Mouse (Mus musculus) fat pad, adult 2 months (tissue): Measurements from ENCODE around the gene Syt16.

ENCODE experiments used
- DNase-seq: peaks from one replicate; pipeline ENCODE4 v3.0.0-alpha.2; 2011; ENCODE audit warnings: low read depth, low spot score; ENCODE audit errors: extremely low read depth

Gene Syt16

DNA sequence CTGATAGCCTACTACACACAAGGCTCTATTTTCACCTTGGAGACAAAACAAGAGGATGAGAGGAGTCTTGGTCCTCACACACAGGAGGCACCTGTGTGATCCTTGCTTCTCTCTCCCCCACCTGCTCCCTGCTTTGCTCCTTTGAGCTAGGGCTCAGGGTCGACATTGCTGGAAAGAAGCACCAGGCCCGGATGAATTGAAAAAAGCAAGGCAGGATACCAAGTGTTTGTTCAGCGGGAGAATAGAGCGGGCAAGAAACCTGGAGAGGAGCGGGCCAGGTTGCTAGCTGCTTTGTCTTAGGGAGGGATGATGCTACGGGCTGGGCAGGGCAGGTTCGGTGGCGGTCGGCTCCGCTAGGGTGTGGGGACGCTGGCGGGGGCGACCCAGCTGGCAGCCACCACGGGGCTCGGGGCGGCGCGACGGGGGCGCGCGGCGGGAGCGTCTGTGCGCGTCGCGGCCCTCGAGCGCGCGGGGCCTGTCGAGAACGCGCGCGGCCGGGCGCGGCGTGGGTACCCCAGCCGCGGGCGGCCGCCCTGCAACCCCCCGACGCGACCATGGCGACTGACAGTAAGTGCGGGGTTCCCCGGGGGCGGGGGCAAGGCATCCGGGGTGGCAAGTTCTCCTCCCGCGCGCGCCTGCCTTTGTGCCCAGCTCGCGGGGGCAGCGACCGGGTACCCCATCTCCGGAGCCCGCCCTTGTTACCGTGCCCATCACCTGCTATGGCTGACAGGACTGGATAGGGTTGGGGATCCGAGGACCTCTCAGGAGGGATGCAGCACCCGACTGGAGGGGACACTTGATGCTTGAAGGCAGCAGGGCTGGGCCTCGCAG, at the start of gene Syt16:
Syt16 (plus strand) TSS at position 365 of the 831 bp plus-strand sequence.
- no peak for DNase-seq

DNA sequence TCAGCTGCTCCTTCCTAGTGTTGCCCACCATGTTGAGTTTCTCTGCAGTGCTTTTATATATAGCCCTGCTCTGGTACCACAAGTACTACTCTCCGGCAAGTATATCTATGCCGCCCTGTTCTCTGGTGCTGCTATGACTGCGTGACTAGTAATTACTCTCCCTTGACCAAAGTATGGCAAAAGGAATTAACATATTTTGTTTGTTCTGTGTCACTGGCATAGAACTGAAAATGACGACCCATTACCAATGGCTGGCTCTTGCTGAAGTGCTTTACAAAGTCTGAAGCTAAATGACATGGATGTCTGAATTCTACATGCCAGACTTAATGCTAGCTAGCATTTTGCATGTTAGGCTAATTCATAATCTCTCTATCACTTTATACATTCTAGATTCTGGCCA, 49.0 kb upstream of the Syt16 start:
- no peak for DNase-seq

DNA sequence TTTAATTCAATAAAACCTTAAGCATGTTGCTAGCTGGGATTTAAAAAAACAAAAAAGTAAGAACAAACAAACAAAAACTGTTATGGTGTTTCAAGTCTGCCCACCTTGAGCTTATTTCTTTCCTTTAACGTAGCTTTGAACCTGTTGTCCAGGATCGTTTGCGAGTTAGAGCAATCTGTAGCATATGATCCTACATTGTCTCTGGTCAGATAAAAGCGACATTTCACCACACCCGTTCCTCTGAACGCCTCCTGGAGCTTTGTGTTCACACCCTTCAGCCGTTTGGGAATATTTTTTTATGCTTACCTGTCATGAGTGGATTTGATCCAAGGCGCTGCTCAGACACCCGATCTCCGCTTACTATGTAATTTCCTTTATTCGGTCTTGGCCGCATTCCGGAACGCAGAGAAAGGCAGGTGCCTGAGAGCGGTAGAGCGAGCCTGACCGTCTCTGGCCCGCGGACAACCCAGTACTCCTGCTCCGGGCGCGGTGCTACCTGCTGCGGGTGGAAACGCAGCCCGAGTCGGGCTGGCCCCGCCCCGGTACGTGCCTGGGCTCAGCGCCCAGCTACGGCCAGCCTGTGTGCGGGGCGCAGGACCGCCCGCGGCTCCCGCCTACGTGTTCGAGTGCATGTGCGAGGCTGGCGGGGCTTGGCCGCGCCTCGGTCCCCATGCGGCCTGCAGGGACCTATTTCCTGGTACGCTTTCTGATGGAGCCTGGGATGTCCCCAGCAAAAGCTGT, 48.0 kb upstream of the Syt16 start:
- DNase-seq, result no peak

DNA sequence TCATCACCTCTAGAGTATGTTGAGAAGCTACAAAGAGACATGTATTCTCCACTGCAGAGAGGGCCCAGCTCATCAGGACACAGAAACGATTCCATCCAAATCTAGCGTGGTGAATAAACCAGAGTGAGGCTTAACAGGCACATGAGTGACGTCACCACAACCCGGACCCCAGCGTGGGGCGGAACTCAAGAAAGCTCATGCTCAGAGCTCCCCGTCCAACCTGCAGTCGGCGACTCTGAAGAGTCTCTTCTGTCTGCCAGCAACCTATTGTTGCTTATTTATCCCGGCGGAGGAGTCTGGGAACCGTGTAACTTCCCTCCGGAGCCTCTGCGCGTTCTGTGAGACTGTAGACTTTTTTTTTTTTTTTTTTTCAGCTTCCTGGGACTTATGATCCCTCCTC, 44.6 kb upstream of the Syt16 start:
- no peak for DNase-seq

DNA sequence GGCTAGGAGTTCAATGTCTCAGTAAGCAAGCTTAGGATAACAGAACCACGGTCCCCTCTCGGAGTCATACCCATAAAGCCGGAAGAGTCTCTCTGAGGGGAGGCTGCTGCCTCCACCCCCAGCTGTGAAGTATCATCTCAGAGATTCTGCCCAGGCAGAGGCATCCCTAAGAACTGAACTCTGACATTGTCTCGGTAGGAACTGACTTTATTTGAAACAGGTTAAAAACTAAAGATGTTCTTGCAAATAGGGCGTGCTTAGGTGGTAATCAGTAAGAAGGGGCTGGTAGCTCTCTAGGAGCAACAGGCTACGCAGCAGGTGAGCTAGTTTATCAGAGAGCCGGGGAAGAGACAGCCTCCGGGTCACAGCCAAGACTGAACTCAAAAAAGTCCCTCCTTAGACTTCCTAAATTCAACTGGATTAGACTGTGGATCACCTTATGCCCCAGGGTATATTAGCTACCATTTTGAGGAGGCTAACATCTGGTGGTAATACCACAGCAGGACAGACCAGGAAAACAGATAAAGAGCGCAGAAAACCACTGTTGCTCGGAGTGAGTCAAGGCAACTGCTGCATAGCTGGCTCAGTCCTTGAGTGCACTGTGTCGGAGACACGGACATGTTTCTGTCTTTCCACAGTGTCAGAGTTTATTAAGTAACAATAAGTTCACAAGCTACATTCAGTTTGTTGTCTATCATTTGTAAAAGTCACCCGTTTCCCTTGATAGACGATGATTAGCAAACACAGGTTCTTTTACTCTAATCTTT, 43.9 kb upstream of the Syt16 start:
- DNase-seq, result no peak

DNA sequence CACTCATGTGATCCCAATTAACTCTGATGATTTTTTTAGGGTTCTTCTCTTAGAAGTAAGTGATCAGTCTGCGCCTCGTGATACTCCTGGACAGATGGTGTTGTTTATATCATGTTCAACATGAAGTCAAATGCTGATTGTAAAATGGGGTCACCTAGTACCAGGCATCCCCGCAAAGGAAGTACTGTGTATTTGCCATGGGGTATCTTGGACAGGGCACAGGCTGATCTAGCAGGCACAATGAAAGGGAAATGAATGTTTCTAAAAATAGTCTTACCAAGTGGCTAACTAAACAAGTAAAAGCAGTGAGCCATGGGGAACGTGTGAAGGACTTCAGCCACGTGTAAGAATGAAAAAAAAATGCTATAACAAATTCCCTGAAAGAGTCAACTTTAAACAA, 42.7 kb upstream of the Syt16 start:
- no peak for DNase-seq

DNA sequence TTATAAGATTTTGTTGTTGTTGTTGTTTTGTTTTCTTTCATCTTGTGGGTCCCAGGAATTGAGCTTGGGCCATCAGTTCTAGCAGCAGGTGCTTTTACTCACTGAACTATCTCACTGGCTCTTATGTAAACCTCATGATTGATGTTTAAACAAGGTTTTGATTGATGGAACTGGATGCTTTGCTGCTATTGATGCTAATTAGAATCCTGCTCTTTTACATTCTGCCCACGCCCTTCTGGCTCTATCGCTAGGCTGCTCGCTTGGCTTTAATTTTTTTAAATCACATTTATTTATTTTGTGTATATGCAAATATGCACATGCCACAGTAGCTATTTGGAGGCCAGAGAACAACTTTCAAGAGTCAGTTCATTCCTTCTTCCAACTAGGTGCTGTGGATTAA, 39.8 kb upstream of the Syt16 start:
- no peak for DNase-seq

DNA sequence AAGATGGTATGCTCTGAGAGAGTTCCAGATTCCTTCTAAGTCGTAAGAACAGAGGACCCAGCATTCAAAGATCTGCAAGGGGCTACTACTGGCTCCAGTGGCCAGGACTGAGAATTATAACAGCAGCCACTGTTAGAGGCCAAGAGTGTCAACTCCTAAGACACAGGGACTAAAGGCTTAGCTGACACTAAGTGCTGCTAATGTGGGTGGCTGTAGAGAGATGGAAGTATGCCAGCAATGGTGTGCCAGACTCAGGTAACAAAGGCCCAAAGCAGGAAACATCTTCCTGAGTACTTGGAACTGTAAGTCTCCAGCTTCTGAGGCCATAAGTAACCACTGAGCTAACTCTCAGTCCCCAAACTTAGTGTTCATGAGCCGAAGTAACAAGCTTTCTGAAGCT, 38.6 kb upstream of the Syt16 start:
- peak; percentile 50 for DNase-seq

DNA sequence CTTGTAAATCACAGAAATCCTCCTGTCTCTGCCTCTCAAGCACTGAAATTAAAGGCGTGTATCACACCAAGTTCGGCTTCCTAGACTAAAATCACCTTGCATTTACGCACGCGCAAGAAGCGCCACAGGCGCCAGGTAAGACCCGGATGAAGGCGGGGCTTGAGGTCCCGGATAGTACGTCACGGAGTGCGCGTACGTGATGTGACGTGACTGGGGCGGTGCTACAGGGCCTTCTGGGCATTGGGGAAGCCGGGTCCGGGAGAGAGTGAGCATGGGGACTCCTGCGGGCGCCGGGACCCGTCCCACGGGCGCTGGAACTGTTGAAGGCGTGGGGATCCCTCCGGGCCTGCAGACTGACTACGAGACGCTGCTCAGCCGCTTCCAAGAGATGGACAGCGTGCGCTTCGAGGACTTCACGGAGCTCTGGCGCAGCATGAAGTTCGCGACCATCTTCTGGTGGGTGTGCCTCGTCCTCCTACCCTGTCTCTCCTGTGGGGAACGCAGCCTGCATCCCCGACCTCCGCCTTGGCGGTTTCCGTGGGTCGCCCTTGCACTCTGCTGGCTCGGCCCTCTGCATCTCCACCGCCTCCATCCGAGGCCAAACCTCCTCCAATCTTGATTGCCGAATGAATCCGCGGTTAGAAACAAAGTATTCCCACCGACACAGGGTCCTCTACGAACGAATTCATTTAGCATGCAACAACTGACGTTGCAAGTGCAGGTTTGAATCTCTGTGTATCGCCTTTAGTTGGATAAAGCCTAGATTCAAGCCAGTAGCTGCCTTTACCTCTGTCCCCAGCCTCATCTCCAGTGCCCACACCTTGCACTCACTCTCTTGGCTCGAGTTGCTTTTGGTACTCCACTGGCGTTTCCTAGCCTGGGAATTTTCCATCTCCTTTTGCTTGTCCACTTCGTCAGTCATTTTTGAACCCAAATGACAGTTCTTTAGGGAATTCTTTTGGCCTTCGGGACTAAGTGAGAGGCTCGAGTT, 32.9 kb upstream of the Syt16 start, which contains the start of gene Snapc1:
Snapc1 (plus strand) TSS at position 191 of the 991 bp plus-strand sequence.
- DNase-seq, result peak; percentile 59

DNA sequence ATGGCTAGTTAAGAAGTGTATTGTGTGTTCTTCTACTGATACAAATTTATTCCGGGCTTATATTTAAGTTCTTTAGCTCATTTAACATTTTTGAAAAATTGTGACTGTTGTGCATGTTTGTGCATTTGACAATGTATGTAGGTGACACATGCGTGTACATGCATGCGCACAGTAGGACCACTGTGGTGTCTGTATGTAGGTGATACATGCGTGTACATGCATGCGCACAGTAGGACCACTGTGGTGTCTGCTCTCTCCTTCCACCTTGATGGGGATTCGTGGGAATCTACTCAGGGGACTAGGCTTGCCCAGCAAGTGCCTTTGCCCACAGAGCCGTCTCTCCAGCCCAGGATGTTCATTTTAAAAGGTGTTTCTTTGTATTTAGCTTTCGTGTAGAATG, 28.3 kb upstream of the Syt16 start:
- DNase-seq, result no peak

DNA sequence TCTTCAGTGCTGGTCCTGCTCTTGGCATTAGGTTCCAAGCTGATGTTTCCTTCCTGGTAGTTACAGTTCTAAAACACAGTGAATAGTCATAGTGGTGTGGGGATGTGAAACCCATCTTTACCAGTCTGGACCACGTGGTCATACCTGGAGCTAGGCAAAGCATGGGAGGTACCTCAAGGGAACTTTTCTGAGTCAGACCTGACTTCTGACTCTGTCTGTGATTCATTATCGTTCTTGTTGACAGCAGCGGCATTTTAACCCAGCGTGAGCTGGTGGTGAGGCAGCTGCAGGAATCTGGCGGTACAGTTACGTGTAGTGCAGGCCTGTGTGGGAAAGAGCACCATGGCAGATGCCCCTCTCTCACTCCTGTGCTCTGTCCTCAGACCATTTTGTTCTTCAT, 22.9 kb upstream of the Syt16 start:
- no peak for DNase-seq

DNA sequence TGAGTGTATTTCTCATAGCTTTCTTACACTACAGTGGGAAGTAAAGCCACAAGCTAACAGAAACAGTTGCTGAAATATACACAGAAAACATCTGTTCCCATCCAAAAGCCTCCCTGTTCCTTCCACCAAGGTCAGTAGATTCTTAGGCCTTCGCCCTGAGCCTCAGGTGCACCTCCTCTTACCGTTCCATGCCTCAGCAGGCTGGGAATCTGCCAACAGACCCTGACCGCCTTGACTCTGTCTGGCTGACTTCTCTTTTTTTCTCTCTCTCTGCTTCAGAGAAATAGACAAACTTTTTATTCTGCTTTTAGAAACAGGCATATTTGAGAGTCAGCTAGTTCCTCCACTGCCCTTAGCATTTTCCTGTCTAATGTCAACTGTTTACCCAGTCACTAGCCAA, 19.3 kb upstream of the Syt16 start:
- no peak for DNase-seq

DNA sequence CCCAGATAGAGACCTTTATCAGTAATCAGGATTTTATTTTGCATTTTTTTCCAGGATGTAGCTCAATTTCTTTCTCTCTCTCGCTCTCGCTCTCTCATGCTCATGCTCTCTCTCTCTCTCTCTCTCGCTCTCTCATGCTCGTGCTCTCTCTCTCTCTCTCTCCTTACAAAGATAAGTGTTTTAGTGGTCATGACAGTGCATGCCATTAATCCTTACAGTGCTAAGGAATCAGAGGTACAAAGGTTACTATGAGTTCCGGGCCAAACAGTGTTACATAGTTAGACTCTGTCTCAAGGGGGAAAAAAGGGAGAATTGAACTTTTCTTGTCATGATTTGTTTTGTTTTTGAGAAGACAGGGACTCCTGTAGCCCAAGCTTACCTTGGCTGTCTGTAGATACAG, 17.8 kb upstream of the Syt16 start:
- no peak for DNase-seq

DNA sequence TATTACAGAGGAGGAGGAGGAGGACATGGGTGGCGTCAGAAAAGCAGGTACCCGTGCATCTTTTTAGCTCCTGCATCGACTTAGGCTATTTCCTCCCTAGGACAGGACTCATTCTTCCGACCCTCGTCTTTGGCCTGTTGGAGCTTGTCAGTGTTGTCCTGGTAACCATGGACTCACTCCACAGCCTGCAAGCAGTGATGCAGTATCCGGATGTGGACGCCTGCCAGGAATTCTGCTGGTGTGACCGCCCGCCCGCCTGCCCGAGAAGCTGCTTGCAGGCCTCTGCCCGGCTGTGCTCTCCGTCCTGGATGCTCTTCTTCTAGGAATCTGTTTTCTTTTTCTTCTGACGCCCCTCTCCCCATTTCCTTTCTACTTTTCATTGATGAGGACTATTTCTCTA, 14.9 kb upstream of the Syt16 start:
- DNase-seq, result no peak

DNA sequence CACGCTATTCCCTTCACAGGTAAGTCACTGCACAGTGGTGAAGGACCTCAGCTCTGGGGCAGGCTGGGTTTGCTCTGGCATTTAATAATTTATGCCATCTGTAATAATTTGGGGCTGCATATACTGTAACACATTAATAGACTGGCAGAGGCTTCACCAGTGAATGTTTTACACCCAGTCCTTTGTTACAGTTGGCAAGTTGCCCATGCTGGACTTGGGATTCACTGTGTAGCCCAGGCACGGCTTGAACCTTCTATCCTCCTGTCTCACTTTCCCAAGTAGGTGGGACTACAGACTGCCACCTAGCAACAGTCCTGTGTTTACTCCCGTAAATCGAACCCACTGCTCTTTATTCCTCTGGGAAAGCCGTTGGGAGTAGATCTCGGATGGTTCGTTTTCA, 11.2 kb upstream of the Syt16 start:
- no peak for DNase-seq

DNA sequence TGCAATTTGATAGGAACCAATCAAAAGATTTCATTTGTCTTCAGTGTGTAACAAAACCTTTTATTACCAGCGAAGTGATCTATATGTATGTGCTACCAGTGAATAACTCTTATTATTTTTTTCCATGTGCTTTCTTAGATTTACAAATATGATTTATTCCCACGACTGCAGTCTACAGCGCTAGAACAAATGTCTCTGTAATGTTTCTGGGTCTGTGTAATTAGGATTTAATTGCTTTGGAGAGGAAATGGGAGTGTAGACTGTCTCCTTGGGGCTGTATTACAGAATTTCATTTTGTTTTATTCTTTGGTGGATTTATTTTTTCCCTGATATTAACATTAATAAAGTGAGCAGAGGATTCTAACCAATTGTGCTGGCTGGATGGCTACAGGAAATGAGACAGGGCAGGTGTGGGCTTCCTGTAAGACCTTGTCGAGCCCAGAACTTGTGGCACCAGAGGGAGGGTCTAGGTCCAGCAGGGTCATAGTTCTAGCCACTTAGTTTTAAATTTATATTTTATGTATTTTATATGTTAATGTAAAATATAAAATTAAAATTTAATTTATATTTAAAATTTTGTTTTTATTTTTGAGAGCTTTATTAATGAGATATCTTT, 9.0 kb upstream of the Syt16 start:
- no peak for DNase-seq

DNA sequence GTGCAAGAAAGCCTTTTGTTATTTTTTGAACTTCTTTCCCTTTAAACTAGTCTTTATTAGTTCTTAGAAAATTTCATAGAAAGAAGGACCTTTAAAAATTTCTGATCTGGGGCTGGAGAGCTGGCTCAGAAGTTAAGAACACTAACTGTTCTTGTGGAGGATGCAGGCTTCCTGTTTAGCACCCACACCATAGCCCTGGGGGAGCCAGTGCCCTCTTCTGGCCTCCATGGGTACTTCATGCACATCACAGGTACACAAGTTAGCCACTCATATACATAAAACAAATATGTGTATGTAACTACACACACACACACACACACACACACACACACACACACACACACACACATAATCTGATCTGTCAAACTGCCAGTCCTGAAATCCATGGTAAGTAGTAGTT, 7.9 kb upstream of the Syt16 start:
- no peak for DNase-seq

DNA sequence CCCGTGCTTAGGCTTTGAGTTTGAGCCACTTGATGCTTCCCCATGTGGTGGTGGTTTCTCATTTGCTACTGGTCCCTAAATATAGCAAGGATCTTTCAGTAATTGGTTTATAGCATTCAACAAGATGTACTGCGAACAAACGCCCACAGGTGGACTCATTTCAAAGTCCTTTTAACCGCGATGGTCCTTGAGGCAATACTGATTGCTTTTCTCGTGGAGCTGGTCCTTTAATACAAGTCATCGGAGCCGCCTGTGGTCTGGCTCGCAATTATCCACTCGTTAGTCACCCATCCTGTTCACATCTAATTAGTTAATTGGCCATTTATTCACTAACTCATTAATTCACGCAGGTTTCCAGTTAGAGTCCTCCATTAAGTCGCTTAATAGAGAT, 560 bp upstream of the Syt16 start:
- no peak for DNase-seq

DNA sequence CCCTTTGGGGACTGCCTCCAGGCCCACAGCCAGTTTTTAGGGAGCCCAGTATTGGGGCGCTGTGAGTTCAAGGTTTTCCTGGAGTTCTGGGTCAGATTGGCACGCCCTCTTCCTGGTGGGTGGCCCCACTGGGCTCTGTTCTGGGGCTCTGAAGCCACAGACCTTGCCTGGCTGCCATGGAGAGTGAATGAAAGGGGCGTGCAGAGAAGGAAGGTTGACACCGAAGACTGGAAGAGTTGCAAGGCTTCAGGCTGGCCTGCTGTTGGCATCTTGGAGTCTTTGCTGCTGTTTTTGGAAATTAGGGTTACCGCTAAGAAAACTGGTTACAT, 631 bp downstream of the Syt16 start:
- no peak for DNase-seq

DNA sequence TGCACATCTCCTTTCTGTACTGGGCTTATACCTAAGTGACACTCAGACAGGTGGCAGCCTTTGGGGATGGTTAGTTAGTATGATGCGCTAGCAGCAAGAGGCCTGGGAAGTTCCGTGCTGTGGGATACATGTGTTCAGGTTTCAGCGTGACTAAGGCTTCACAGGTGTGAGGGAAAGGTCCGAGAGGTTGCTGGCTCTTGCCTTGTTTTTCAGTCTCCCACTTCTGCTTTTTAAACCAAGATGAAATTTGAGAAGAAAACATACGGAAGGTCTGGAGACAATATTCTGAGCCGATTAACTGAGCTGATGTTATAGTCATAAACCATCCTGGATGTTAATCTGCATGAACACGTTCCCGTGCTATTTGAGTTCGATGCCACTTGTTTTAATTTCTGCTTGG, 5.0 kb downstream of the Syt16 start:
- DNase-seq, result no peak
